Comparison of ENCODE assay signal across 10 mouse cellular contexts in genomic region chr2:110274160-110274559, GRCm38 (mm10). TPM values are rescaled to one million over a fixed set of nuclear protein-coding genes. Genes with fewer than 3 reads are reported as not detected.
DNase-seq lines count a peak whose midpoint lies in the region; ATAC-seq and TF ChIP-seq lines count a peak whose summit lies in the region.
"Had no signal": no experiment of that assay in that cellular context is flagged by ENCODE, and none has a peak within 500 bp of the region (broad histone marks: within the 10 kb centered on the region; RNA-seq: fewer than 3 reads in every experiment).

No protein-coding gene starts in this region.

- H3K27ac ChIP-seq in kidney, embryonic 16.5 days (ENCODE audit: low read length), result no peak overlapping the region
- H3K27ac ChIP-seq in midbrain, embryonic 10.5 days (replicated peaks), result no peak overlapping the region

- H3K36me3 ChIP-seq in kidney, embryonic 16.5 days (ENCODE audit: insufficient read depth, low read length), result no peaks in the 10 kb centered on the region
- H3K36me3 ChIP-seq in midbrain, embryonic 10.5 days, result no peaks in the 10 kb centered on the region

- no peak for TF ChIP-seq POLR2A in brain, embryonic 14.5 days (IDR thresholded peaks at IDR 0.05; ENCODE audit: borderline replicate concordance, extremely low read depth, insufficient read depth, insufficient read length, poor library complexity, severe bottlenecking)
- TF ChIP-seq POLR2A in lung, adult 2 months (IDR thresholded peaks at IDR 0.05; ENCODE audit: borderline replicate concordance, extremely low read depth, low read depth, low read length), result no peak

- TF ChIP-seq CTCF in brain, embryonic 14.5 days (IDR thresholded peaks at IDR 0.05; ENCODE audit: borderline replicate concordance, extremely low read depth, insufficient read depth, insufficient read length), result no peak
- no peak for TF ChIP-seq CTCF in lung, adult 2 months (IDR thresholded peaks at IDR 0.05; ENCODE audit: insufficient read depth, low read length)

- ATAC-seq in kidney, embryonic 16.5 days (ENCODE audit: low FRiP score, low TSS enrichment), result peak; percentile 89

- no peaks in the 10 kb centered on the region for H3K27me3 ChIP-seq in kidney, embryonic 16.5 days (ENCODE audit: insufficient read depth, low read length)
- no peaks in the 10 kb centered on the region for H3K27me3 ChIP-seq in midbrain, embryonic 10.5 days (ENCODE audit: low read depth, poor library complexity, severe bottlenecking)

- H3K4me2 ChIP-seq in kidney, embryonic 16.5 days (replicated peaks; ENCODE audit: low read depth, low read length), result no peak overlapping the region

- no peak overlapping the region for H3K4me3 ChIP-seq in kidney, embryonic 16.5 days (ENCODE audit: low read length)
- no peak overlapping the region for H3K4me3 ChIP-seq in lung, adult 2 months (replicated peaks; ENCODE audit: extremely low read depth, low read depth, low read length)
- H3K4me3 ChIP-seq in midbrain, embryonic 10.5 days, result no peak overlapping the region

- 63% methylated on average over 2 of the region's 2 CpGs for WGBS in kidney, embryonic 16.5 days
- WGBS in lung, adult 2 months, result 61% methylated on average over 2 of the region's 2 CpGs
- 93% methylated on average over 2 of the region's 2 CpGs for WGBS in midbrain, embryonic 10.5 days

- H3K9ac ChIP-seq in kidney, embryonic 16.5 days (replicated peaks; ENCODE audit: low read length), result no peak overlapping the region

- no peak for DNase-seq in kidney, adult 11 months
- peak; percentile 84 for DNase-seq in brain, embryonic 14.5 days (ENCODE audit: low read depth)
- peak; percentile 15 for DNase-seq in gastrocnemius, postnatal 14 days
- DNase-seq in lung, adult 2 months, result peak; percentile 10
- no peak for DNase-seq in spleen, adult 18-20 months
- DNase-seq in midbrain, embryonic 10.5 days (ENCODE audit: low spot score), result no peak
- DNase-seq in left cerebral cortex, adult 11 months (ENCODE audit: low spot score), result no peak
- DNase-seq: adrenal gland, adult 2 months; cerebellum, adult 8-10 months had no signal

- intact Hi-C loops in gastrocnemius, postnatal 14 days (cut with DNase I; ENCODE audit: low total_unique reads), result no loop called here

- H3K9me3 ChIP-seq in kidney, embryonic 16.5 days (ENCODE audit: low read length), result no peaks in the 10 kb centered on the region
- H3K9me3 ChIP-seq in midbrain, embryonic 10.5 days (replicated peaks), result no peaks in the 10 kb centered on the region

- peaks cover 3% of the 10 kb centered on the region for H3K4me1 ChIP-seq in kidney, embryonic 16.5 days (ENCODE audit: insufficient read depth, low read length)
- peaks cover 3% of the 10 kb centered on the region; the same call in 1 of the 2 replicates for H3K4me1 ChIP-seq in lung, adult 2 months (ENCODE audit: control insufficient read depth, insufficient read depth, low read length)
- no peaks in the 10 kb centered on the region for H3K4me1 ChIP-seq in midbrain, embryonic 10.5 days

RNA-seq across cellular contexts. Expression of gene Bbox1, which starts 40.2 kb away (rescaled TPM):
- polyA plus RNA-seq in kidney, embryonic 16.5 days (2015; fragmentation: Nextera tagmentation; extraction: Ambion mirVana), result 0.04 and 0.12 TPM in 2 replicates
- 0.08 and 0.14 TPM in 2 replicates for polyA plus RNA-seq in brain, embryonic 14.5 days (2012; rRNA removed)
- under 1 TPM; 0.04 to 0.10 TPM for total RNA-seq in gastrocnemius, postnatal 14 days (2021)
- 0.77 and 1.2 TPM in 2 replicates for polyA plus RNA-seq in lung, adult 2 months (2012; rRNA removed)
- polyA plus RNA-seq in midbrain, embryonic 10.5 days (2016; fragmentation: Nextera tagmentation; extraction: Ambion mirVana), result not detected in 2 replicates
- polyA plus RNA-seq: adrenal gland, adult 2 months had no signal

Comparison
In these comparisons a context has a peak if more than half of its experiments do, and no peak if none do; other contexts are left out.
1. DNase-seq: peak in brain, embryonic 14.5 days (single experiment), gastrocnemius, postnatal 14 days (single experiment) and lung, adult 2 months (single experiment); none in kidney, adult 11 months (single experiment), spleen, adult 18-20 months (0 of 2), midbrain, embryonic 10.5 days (single experiment) and left cerebral cortex, adult 11 months (single experiment).